Mouse (Mus musculus) small intestine, adult 2 months (tissue): ENCODE measurements around the gene Hccs.

ENCODE experiments used
- CTCF ChIP-seq: fragments of 200-500 bp; IDR thresholded peaks from 2 replicates; pipeline ENCODE4 v1.5.1; 2012; ENCODE audit warnings: low read depth, mild to moderate bottlenecking, control low read depth, inconsistent platforms, low read length, moderate library complexity, mixed read lengths; ENCODE audit not compliant: insufficient replicate concordance, insufficient read length; ENCODE audit errors: extremely low read depth
- POLR2A ChIP-seq: fragments of 200-500 bp; IDR thresholded peaks from 2 replicates; pipeline ENCODE4 v1.6.1; 2012; ENCODE audit warnings: low read depth, mild to moderate bottlenecking, control low read depth, inconsistent platforms, low read length, moderate library complexity

- TF ChIP-seq CTCF (no peak), POLR2A (no peak)
These were observed 59.1 kb downstream of the Hccs start for GRCm38 (mm10) chrX:169261034-169261433.
